Mouse (Mus musculus) MEL (cell line): Measurements from ENCODE around the gene Pard3b. TPM values are rescaled to one million over a fixed set of nuclear protein-coding genes. Genes with fewer than 3 reads are reported as not detected.

ENCODE experiments used
- DNase-seq: peaks from one replicate; pipeline ENCODE4 v3.0.0; 2011; ENCODE audit warnings: low read depth, low spot score
- H3K27ac ChIP-seq: 2 replicates; pipeline ENCODE4 v1.5.1; 2012; ENCODE audit warnings: low read depth, mild to moderate bottlenecking, control low read depth, low read length, moderate library complexity; ENCODE audit not compliant: control insufficient read depth
- H3K27me3 ChIP-seq, 2 experiments: fragments of 150-350 bp in 1 of 2; sonication (generic) in 1 of 2; 2 replicates each; pipeline ENCODE4 v1.6.1; 2012; ENCODE audit warnings: low read length in 2 of 2, mild to moderate bottlenecking in 2 of 2, improper control_type of control experiment in 1 of 2, moderate library complexity in 1 of 2; ENCODE audit not compliant: insufficient read depth in 2 of 2, control insufficient read depth in 1 of 2
- H3K36me3 ChIP-seq, 2 experiments: 2 replicates each; pipeline ENCODE4 v1.6.1; 2012 to 2014; ENCODE audit warnings: low read length in 2 of 2, improper control_type of control experiment in 1 of 2, inconsistent platforms in 1 of 2, mild to moderate bottlenecking in 1 of 2; ENCODE audit not compliant: insufficient read depth in 2 of 2, control insufficient read depth in 1 of 2
- H3K4me1 ChIP-seq, 2 experiments: fragments of 150-350 bp in 1 of 2; sonication (generic) in 1 of 2; 2 replicates each; pipeline ENCODE4 v1.6.1; 2012; ENCODE audit warnings: low read length in 2 of 2, improper control_type of control experiment in 1 of 2, mild to moderate bottlenecking in 1 of 2; ENCODE audit not compliant: insufficient read depth in 2 of 2, control insufficient read depth in 1 of 2
- H3K4me3 ChIP-seq, 2 experiments: fragments of 150-350 bp in 1 of 2; sonication (generic) in 1 of 2; 2 replicates each; pipeline ENCODE4 v1.5.1; 2012; ENCODE audit warnings: low read depth in 2 of 2, low read length in 2 of 2, mild to moderate bottlenecking in 2 of 2, moderate library complexity in 2 of 2, control low read depth in 1 of 2, improper control_type of control experiment in 1 of 2; ENCODE audit not compliant: control insufficient read depth in 1 of 2, insufficient read depth in 1 of 2
- H3K79me2 ChIP-seq: 2 replicates; pipeline ENCODE4 v1.6.1; 2012; ENCODE audit warnings: mild to moderate bottlenecking, low read length, moderate library complexity; ENCODE audit not compliant: control insufficient read depth, poor library complexity, insufficient read depth
- H3K9ac ChIP-seq: 2 replicates; pipeline ENCODE4 v1.6.1; 2012; ENCODE audit warnings: low read depth, mild to moderate bottlenecking, control low read depth, low read length, moderate library complexity; ENCODE audit not compliant: control insufficient read depth, poor library complexity, severe bottlenecking
- H3K9me3 ChIP-seq: fragments of 150-350 bp; sonication (generic); replicated peaks from 2 replicates; pipeline ENCODE4 v1.6.1; 2012; ENCODE audit warnings: mild to moderate bottlenecking, low read length, improper control_type of control experiment, moderate library complexity; ENCODE audit not compliant: insufficient read depth
- BHLHE40 ChIP-seq: IDR thresholded peaks from 2 replicates; pipeline ENCODE4 v1.6.1; 2012; ENCODE audit warnings: low read depth, mild to moderate bottlenecking, inconsistent platforms, low read length, improper control_type of control experiment, borderline replicate concordance
- CHD1 ChIP-seq: IDR thresholded peaks from 2 replicates; pipeline ENCODE4 v1.6.1; 2012; ENCODE audit warnings: low read depth, mild to moderate bottlenecking, inconsistent platforms, low read length, improper control_type of control experiment
- CTCF ChIP-seq, 3 experiments: IDR thresholded peaks in 2 of 3; conservative IDR thresholded peaks in 1 of 3; 2 replicates each; pipeline ENCODE4 v1.5.1; 2011 to 2012; ENCODE audit warnings: low read length in 3 of 3, low read depth in 2 of 3, mild to moderate bottlenecking in 2 of 3, improper control_type of control experiment in 1 of 3, inconsistent platforms in 1 of 3, mixed read lengths in 1 of 3, moderate library complexity in 1 of 3; ENCODE audit not compliant: control insufficient read depth in 1 of 3, insufficient read depth in 1 of 3, poor library complexity in 1 of 3, severe bottlenecking in 1 of 3
- E2F4 ChIP-seq: IDR thresholded peaks from 2 replicates; pipeline ENCODE4 v1.6.1; 2011; ENCODE audit warnings: low read depth, low read length, improper control_type of control experiment, borderline replicate concordance
- ELF1 ChIP-seq: IDR thresholded peaks from 2 replicates; pipeline ENCODE4 v1.6.1; 2014; ENCODE audit warnings: low read depth, mild to moderate bottlenecking, inconsistent platforms, low read length, improper control_type of control experiment, moderate library complexity
- GABPA ChIP-seq: IDR thresholded peaks from 2 replicates; pipeline ENCODE4 v1.6.1; 2012; ENCODE audit warnings: low read depth, mild to moderate bottlenecking, inconsistent platforms, low read length, improper control_type of control experiment, moderate library complexity
- GATA1 ChIP-seq: IDR thresholded peaks from 2 replicates; pipeline ENCODE4 v1.6.1; 2011; ENCODE audit warnings: low read depth, low read length, improper control_type of control experiment
- HCFC1 ChIP-seq: IDR thresholded peaks from 2 replicates; pipeline ENCODE4 v1.6.1; 2012; ENCODE audit warnings: low read depth, mild to moderate bottlenecking, inconsistent platforms, low read length, improper control_type of control experiment, moderate library complexity
- KAT2A ChIP-seq: conservative IDR thresholded peaks from 2 replicates; pipeline ENCODE4 v1.6.1; 2012; ENCODE audit warnings: low read depth, low read length, improper control_type of control experiment, inconsistent platforms
- MAZ ChIP-seq: IDR thresholded peaks from 2 replicates; pipeline ENCODE4 v1.6.1; 2012; ENCODE audit warnings: low read depth, mild to moderate bottlenecking, inconsistent platforms, low read length, improper control_type of control experiment
- MEF2A ChIP-seq: IDR thresholded peaks from 2 replicates; pipeline ENCODE4 v1.6.1; 2014; ENCODE audit warnings: low read depth, mild to moderate bottlenecking, inconsistent platforms, low read length, improper control_type of control experiment; ENCODE audit not compliant: poor library complexity, insufficient replicate concordance, severe bottlenecking; ENCODE audit errors: extremely low read depth
- MXI1 ChIP-seq: IDR thresholded peaks from 2 replicates; pipeline ENCODE4 v1.6.1; 2011; ENCODE audit warnings: mild to moderate bottlenecking, low read depth, low read length, improper control_type of control experiment
- NRF1 ChIP-seq: IDR thresholded peaks from 2 replicates; pipeline ENCODE4 v1.6.1; 2014; ENCODE audit warnings: low read depth, mild to moderate bottlenecking, inconsistent platforms, low read length, improper control_type of control experiment, moderate library complexity; ENCODE audit not compliant: poor library complexity, insufficient read depth, severe bottlenecking
- POLR2A ChIP-seq, 2 experiments: IDR thresholded peaks; 2 replicates each; pipeline ENCODE4 v1.6.1; 2011 to 2012; ENCODE audit warnings: low read length in 2 of 2, mild to moderate bottlenecking in 2 of 2, control low read depth in 1 of 2, improper control_type of control experiment in 1 of 2, low read depth in 1 of 2, moderate library complexity in 1 of 2; ENCODE audit not compliant: control insufficient read depth in 1 of 2, insufficient read depth in 1 of 2, poor library complexity in 1 of 2
- POLR2AphosphoS5 ChIP-seq: IDR thresholded peaks from 2 replicates; pipeline ENCODE4 v1.6.1; 2012; ENCODE audit warnings: low read depth, borderline replicate concordance, mild to moderate bottlenecking, inconsistent platforms, low read length, moderate library complexity, mixed read lengths
- RAD21 ChIP-seq: IDR thresholded peaks from 2 replicates; pipeline ENCODE4 v1.6.1; 2011; ENCODE audit warnings: mild to moderate bottlenecking, low read depth, low read length, improper control_type of control experiment
- TAL1 ChIP-seq: IDR thresholded peaks from 2 replicates; pipeline ENCODE4 v1.6.1; 2012; ENCODE audit warnings: mild to moderate bottlenecking, inconsistent platforms, low read length, moderate library complexity, mixed read lengths
- TBP ChIP-seq: IDR thresholded peaks from 2 replicates; pipeline ENCODE4 v1.8.0; 2011; ENCODE audit warnings: low read depth, low read length, improper control_type of control experiment
- TCF12 ChIP-seq: IDR thresholded peaks from 2 replicates; pipeline ENCODE4 v1.6.1; 2014; ENCODE audit warnings: low read depth, mild to moderate bottlenecking, inconsistent platforms, low read length, improper control_type of control experiment, moderate library complexity
- UBTF ChIP-seq: IDR thresholded peaks from 2 replicates; pipeline ENCODE4 v1.6.1; 2012; ENCODE audit warnings: low read depth, mild to moderate bottlenecking, inconsistent platforms, low read length, improper control_type of control experiment, moderate library complexity, borderline replicate concordance; ENCODE audit not compliant: insufficient read depth
- ZNF384 ChIP-seq: IDR thresholded peaks from 2 replicates; pipeline ENCODE4 v1.6.1; 2012; ENCODE audit warnings: low read depth, mild to moderate bottlenecking, inconsistent platforms, low read length, improper control_type of control experiment
- polyA plus RNA-seq, 2 experiments: library from polyadenylated mRNA; stranded (reverse) in 1 of 2; unstranded in 1 of 2; fragments of >175 nt in 1 of 2; fragments of >200 nt in 1 of 2; gene quantifications; 2 replicates each; pipeline versions ENCODE4 v1.2.1 to v1.2.4; 2012; ENCODE audit warnings: low replicate concordance in 2 of 2, low read depth in 1 of 2; ENCODE audit not compliant: insufficient read length in 2 of 2, insufficient read depth in 1 of 2, missing spikeins in 1 of 2
- total RNA-seq: library from RNA; depleted of rRNA; stranded (reverse); fragments of 300-350 nt; gene quantifications from 2 replicates; pipeline ENCODE4 v1.2.3, GENCODE M21; 2012

Gene Pard3b
- total and polyA plus RNA-seq, 3 experiments: not detected

- H3K4me3 ChIP-seq: no peak overlapping the region
- no peaks in the 10 kb centered on the region for H3K4me1 ChIP-seq
- H3K27ac ChIP-seq: no peak overlapping the region
- no peaks in the 10 kb centered on the region for H3K9me3 ChIP-seq
- no peak overlapping the region for H3K9ac ChIP-seq
- no peaks in the 10 kb centered on the region for H3K36me3 ChIP-seq
- no peaks in the 10 kb centered on the region for H3K79me2 ChIP-seq
- DNase-seq: no peak
- TF ChIP-seq GABPA (no peak), MAZ (no peak), TCF12 (no peak), POLR2A (IDR thresholded peaks at IDR 0.05; ENCODE audit: control insufficient read depth in 1 of 2, insufficient read depth in 1 of 2, low read depth in 1 of 2, low read length in 2 of 2, poor library complexity in 1 of 2) (no peak), TBP (no peak), HCFC1 (no peak), GATA1 (no peak), CTCF (IDR thresholded peaks at IDR 0.05 in 2 of 3, conservative IDR thresholded peaks at IDR 0.05 in 1 of 3; ENCODE audit: control insufficient read depth in 1 of 3, insufficient read depth in 1 of 3, low read depth in 2 of 3, low read length in 3 of 3, poor library complexity in 1 of 3, severe bottlenecking in 1 of 3) (no peak)
- H3K27me3 ChIP-seq: no peaks in the 10 kb centered on the region
Observed at GRCm38 (mm10) chr1:61751008-61751407, 112.4 kb downstream of the Pard3b start.

DNA sequence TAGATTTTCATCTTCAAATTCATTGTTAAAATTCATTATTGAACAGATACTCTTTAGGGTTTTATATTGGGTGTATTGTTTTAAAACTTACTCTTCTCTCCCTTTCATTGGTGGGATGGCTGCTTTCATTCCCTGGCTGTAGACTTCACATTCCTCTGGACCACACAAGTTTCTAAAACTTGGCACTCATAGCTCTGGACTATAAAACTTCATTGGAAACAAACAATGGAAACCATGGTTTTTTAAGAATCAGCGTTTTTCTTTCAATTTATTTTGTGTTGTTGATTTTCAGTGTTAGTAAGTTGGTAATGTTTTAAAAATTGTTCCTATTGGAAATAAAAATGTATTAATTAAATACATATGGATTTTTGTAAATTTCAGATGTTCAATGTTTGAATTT lies 118.1 kb downstream of the Pard3b start:
- DNase-seq: no peak
- Histone ChIP-seq H3K9ac (no peak overlapping the region), H3K9me3 (no peaks in the 10 kb centered on the region), H3K36me3 (no peaks in the 10 kb centered on the region)
- TF ChIP-seq GABPA: no peak
- TF ChIP-seq HCFC1: no peak
- TF ChIP-seq E2F4: no peak
- no peak for TF ChIP-seq ZNF384
- no peak for TF ChIP-seq MXI1
- TF ChIP-seq CHD1: no peak
- TF ChIP-seq TAL1: no peak
- TF ChIP-seq MEF2A: no peak
- TF ChIP-seq RAD21: no peak
- no peak for TF ChIP-seq ELF1
- no peak for TF ChIP-seq UBTF
- no peak for TF ChIP-seq POLR2AphosphoS5
- no peak for TF ChIP-seq BHLHE40
- no peak for TF ChIP-seq NRF1
- TF ChIP-seq MAZ: no peak
- TF ChIP-seq KAT2A: no peak
- TF ChIP-seq, all 39 proteins: peak for 0
- H3K4me1 ChIP-seq: no peaks in the 10 kb centered on the region
- H3K79me2 ChIP-seq: no peaks in the 10 kb centered on the region
- no peaks in the 10 kb centered on the region for H3K27me3 ChIP-seq
- H3K27ac ChIP-seq: no peak overlapping the region
- H3K4me3 ChIP-seq: no peak overlapping the region
